Mouse (Mus musculus): ENCODE data around the gene Lgr4. TPM values are rescaled to one million over a fixed set of nuclear protein-coding genes. Genes with fewer than 3 reads are reported as not detected.

Lgr4 gene
- polyA plus RNA-seq, 2 experiments, result 3.0 to 3.9 TPM

DNA sequence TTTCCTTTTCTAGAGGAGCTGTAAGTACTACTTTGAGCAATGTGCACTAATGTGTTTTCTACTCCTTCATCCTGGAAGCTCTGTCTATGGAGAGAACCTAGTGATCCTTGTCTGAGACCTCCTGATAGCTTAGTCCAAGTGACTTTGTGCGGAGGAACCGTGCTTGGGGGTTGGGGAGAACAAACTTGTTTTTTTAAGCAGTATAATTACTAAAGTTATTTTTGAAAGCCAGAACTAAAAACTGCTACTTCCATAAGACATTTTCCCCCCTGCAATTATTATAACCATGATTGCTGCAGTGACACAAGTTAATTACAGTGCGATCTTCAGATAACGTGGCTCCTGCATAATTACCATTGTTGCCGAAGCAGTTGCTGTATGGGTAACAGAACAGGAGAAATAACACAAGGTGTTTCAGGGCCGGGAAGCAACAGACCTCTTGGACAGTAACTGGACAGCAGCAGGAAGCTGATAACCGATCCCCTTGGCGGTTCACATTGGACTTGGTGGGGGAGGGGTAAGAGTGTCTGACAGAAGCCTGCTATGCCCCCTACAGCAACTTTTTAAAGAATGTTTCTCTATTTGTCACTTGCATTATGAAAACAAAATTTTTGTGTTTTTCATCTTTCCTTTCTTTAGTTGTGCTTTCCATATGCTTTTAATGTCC lies 53.4 kb downstream of the Lgr4 start:
- Histone ChIP-seq H3K4me1 (replicated peaks; ENCODE audit: control insufficient read depth in 2 of 2, insufficient read depth in 2 of 2, low read length in 1 of 2) (peaks cover 0 to 7% of the 10 kb centered on the region in 2 experiments; a peak in 3 of 4 replicates), H3K36me3 (replicated peaks; ENCODE audit: control insufficient read depth, insufficient read depth, low read depth) (no peaks in the 10 kb centered on the region), H3K4me3 (ENCODE audit: insufficient read depth in 1 of 2, low read depth in 2 of 2, low read length in 2 of 2) (no peak overlapping the region), H3K4me2 (ENCODE audit: low read depth) (no peak overlapping the region), H3K27me3 (ENCODE audit: control insufficient read depth, insufficient read depth, low read length) (no peaks in the 10 kb centered on the region), H3K9me3 (ENCODE audit: control insufficient read depth, low read length) (no peaks in the 10 kb centered on the region), H3K9ac (replicated peaks) (no peak overlapping the region), H3K27ac (no peak overlapping the region)
- no peak for ATAC-seq (ENCODE audit: insufficient read depth)
- TF ChIP-seq CTCF (IDR thresholded peaks at IDR 0.05; ENCODE audit: low read depth), result no peak
- no peak for TF ChIP-seq EP300 (IDR thresholded peaks at IDR 0.05; ENCODE audit: low read depth)
- WGBS (ENCODE audit: insufficient replicate concordance), result 40% methylated on average over 8 of the region's 8 CpGs
- no peak for DNase-seq (ENCODE audit: low read depth in 3 of 3, low spot score in 3 of 3)

DNA sequence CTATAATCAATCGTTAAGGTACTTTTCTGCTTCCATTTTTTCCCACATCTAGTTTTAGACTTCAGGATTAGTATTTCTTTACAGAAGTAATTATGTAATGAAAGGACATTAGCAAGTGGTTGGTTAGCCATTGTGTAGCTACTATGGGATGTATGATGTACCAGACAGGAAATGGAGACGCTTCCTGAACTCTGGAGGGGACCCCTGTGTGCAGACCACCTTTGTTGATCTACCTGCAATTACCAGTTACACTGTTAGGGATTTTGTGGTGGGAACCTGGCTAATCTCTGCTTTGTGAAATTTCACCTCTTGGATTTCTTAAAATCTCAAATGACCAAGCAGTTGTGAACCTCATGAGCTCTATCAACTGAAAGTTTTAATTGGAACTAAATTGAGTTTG lies 54.9 kb downstream of the Lgr4 start:
- WGBS (ENCODE audit: insufficient replicate concordance), result 57% methylated on average over 2 of the region's 2 CpGs
- DNase-seq (ENCODE audit: low read depth in 3 of 3, low spot score in 3 of 3), result no peak

DNA sequence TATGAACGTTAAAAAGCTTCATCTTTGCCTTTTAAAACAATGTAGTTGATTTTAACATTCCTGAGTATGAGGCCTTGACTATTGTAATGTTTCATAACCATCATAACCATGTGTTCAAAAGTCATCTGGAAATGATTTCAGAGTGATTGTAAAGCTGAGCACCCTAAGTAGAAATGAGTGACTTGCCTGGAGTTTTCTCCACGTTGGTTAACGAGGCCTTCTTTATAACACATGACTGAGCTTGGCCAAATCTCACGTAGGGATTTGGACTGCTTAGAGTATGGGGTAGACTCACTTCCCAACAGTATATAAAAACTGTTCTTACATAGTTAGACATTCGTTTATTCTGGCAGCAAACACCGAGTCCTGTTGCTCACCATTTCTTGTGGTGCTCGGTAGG lies 55.5 kb downstream of the Lgr4 start:
- no peak for DNase-seq (ENCODE audit: low read depth in 3 of 3, low spot score in 3 of 3)
- 74% methylated on average over 7 of the region's 7 CpGs for WGBS (ENCODE audit: insufficient replicate concordance)
- Histone ChIP-seq H3K4me1 (replicated peaks; ENCODE audit: control insufficient read depth in 2 of 2, insufficient read depth in 2 of 2, low read length in 1 of 2) (peaks cover 0 to 7% of the 10 kb centered on the region in 2 experiments; a peak in 3 of 4 replicates), H3K27me3 (ENCODE audit: control insufficient read depth, insufficient read depth, low read length) (no peaks in the 10 kb centered on the region), H3K9me3 (ENCODE audit: control insufficient read depth, low read length) (no peaks in the 10 kb centered on the region), H3K9ac (replicated peaks) (no peak overlapping the region), H3K4me2 (ENCODE audit: low read depth) (no peak overlapping the region), H3K4me3 (ENCODE audit: insufficient read depth in 1 of 2, low read depth in 2 of 2, low read length in 2 of 2) (no peak overlapping the region), H3K36me3 (replicated peaks; ENCODE audit: control insufficient read depth, insufficient read depth, low read depth) (no peaks in the 10 kb centered on the region), H3K27ac (no peak overlapping the region)
- ATAC-seq (ENCODE audit: insufficient read depth), result no peak
- TF ChIP-seq EP300 (IDR thresholded peaks at IDR 0.05; ENCODE audit: low read depth), result no peak
- no peak for TF ChIP-seq CTCF (IDR thresholded peaks at IDR 0.05; ENCODE audit: low read depth)

More for the DNA sequence above, 54.9 kb downstream of the Lgr4 start:
- H3K27me3 ChIP-seq (ENCODE audit: control insufficient read depth, insufficient read depth, low read length), result no peaks in the 10 kb centered on the region
- peaks cover 0 to 7% of the 10 kb centered on the region in 2 experiments; a peak in 3 of 4 replicates for H3K4me1 ChIP-seq (replicated peaks; ENCODE audit: control insufficient read depth in 2 of 2, insufficient read depth in 2 of 2, low read length in 1 of 2)
- no peak for ATAC-seq (ENCODE audit: insufficient read depth)
- H3K9ac ChIP-seq (replicated peaks), result no peak overlapping the region
- TF ChIP-seq EP300 (IDR thresholded peaks at IDR 0.05; ENCODE audit: low read depth), result no peak
- no peak for TF ChIP-seq CTCF (IDR thresholded peaks at IDR 0.05; ENCODE audit: low read depth)
- H3K36me3 ChIP-seq (replicated peaks; ENCODE audit: control insufficient read depth, insufficient read depth, low read depth), result no peaks in the 10 kb centered on the region
- no peak overlapping the region for H3K27ac ChIP-seq
- no peak overlapping the region for H3K4me2 ChIP-seq (ENCODE audit: low read depth)
- H3K4me3 ChIP-seq (ENCODE audit: insufficient read depth in 1 of 2, low read depth in 2 of 2, low read length in 2 of 2), result no peak overlapping the region
- H3K9me3 ChIP-seq (ENCODE audit: control insufficient read depth, low read length), result no peaks in the 10 kb centered on the region

GRCm38 (mm10) chr2:109974807-109975206 lies 57.4 kb downstream of the Lgr4 start:
- ATAC-seq (ENCODE audit: insufficient read depth) (no peak), DNase-seq (ENCODE audit: low read depth in 3 of 3, low spot score in 3 of 3) (no peak)
- TF ChIP-seq CTCF (IDR thresholded peaks at IDR 0.05; ENCODE audit: low read depth) (no peak), EP300 (IDR thresholded peaks at IDR 0.05; ENCODE audit: low read depth) (no peak)
- Histone ChIP-seq H3K9ac (replicated peaks) (no peak overlapping the region), H3K36me3 (replicated peaks; ENCODE audit: control insufficient read depth, insufficient read depth, low read depth) (no peaks in the 10 kb centered on the region), H3K4me2 (ENCODE audit: low read depth) (no peak overlapping the region), H3K4me1 (replicated peaks; ENCODE audit: control insufficient read depth in 2 of 2, insufficient read depth in 2 of 2, low read length in 1 of 2) (peaks cover 0 to 7% of the 10 kb centered on the region in 2 experiments; a peak in 3 of 4 replicates), H3K4me3 (ENCODE audit: insufficient read depth in 1 of 2, low read depth in 2 of 2, low read length in 2 of 2) (no peak overlapping the region), H3K27me3 (ENCODE audit: control insufficient read depth, insufficient read depth, low read length) (no peaks in the 10 kb centered on the region), H3K9me3 (ENCODE audit: control insufficient read depth, low read length) (no peaks in the 10 kb centered on the region), H3K27ac (no peak overlapping the region)
- WGBS (ENCODE audit: insufficient replicate concordance), result 86% methylated on average over 7 of the region's 7 CpGs

DNA sequence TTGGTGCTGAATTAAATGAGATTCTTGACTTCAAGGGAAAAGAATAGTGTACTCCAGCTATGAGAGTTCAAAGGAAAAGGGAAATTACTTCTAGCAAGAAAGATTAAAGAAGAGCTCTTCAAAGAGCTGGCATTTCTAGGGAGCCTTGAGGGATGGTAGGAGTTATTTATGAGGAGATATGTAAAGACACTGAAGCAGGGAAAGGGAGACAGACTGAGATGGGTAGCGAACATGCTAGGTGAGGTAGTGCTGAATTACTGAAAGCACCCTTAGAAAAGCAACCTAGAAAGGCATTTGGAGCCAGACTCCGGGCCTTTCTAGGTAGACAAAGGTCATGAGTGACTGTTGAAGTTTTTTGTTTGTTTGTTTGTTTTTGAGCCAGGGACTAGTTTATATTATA lies 58.7 kb downstream of the Lgr4 start:
- ATAC-seq (ENCODE audit: insufficient read depth), result no peak
- Histone ChIP-seq H3K27ac (no peak overlapping the region), H3K4me1 (replicated peaks; ENCODE audit: control insufficient read depth in 2 of 2, insufficient read depth in 2 of 2, low read length in 1 of 2) (peaks cover 0 to 5% of the 10 kb centered on the region in 2 experiments; a peak in 2 of 4 replicates), H3K9me3 (ENCODE audit: control insufficient read depth, low read length) (no peaks in the 10 kb centered on the region), H3K9ac (replicated peaks) (no peak overlapping the region), H3K36me3 (replicated peaks; ENCODE audit: control insufficient read depth, insufficient read depth, low read depth) (no peaks in the 10 kb centered on the region), H3K27me3 (ENCODE audit: control insufficient read depth, insufficient read depth, low read length) (no peaks in the 10 kb centered on the region), H3K4me2 (ENCODE audit: low read depth) (no peak overlapping the region), H3K4me3 (ENCODE audit: insufficient read depth in 1 of 2, low read depth in 2 of 2, low read length in 2 of 2) (no peak overlapping the region)
- no peak for TF ChIP-seq EP300 (IDR thresholded peaks at IDR 0.05; ENCODE audit: low read depth)
- TF ChIP-seq CTCF (IDR thresholded peaks at IDR 0.05; ENCODE audit: low read depth), result no peak
- DNase-seq (ENCODE audit: low read depth in 3 of 3, low spot score in 3 of 3), result no peak
- WGBS (ENCODE audit: insufficient replicate concordance), result 71% methylated on average over 2 of the region's 2 CpGs
